Mouse (Mus musculus) embryonic fibroblast, embryonic 13.5 days (primary cell): ENCODE results near the gene Lclat1.

Experiments
- CTCF ChIP-seq: IDR thresholded peaks from 2 replicates; pipeline ENCODE4 v1.5.1; 2011; ENCODE audit warnings: mild to moderate bottlenecking, control low read depth, low read length, moderate library complexity, borderline replicate concordance; ENCODE audit not compliant: insufficient read depth
- POLR2A ChIP-seq: IDR thresholded peaks from 2 replicates; pipeline ENCODE4 v1.6.1; 2011; ENCODE audit warnings: low read depth, mild to moderate bottlenecking, control low read depth, low read length, moderate library complexity

- no peak for TF ChIP-seq CTCF
- TF ChIP-seq POLR2A = no peak
Observed at GRCm38 (mm10) chr17:73247758-73248157, 140.0 kb downstream of the Lclat1 start.
